Mouse (Mus musculus) inflammation-experienced regulatory T-cells, adult 16 weeks (primary cell): Measurements from ENCODE around the gene Gapdh. TPM values are rescaled to one million over a fixed set of nuclear protein-coding genes. Genes with fewer than 3 reads are reported as not detected.

ENCODE experiments used
- polyA plus RNA-seq: library from polyadenylated mRNA; unstranded; fragments of 100-300 nt; shearing (Covaris generic); gene quantifications from one replicate; pipeline ENCODE4 v1.2.1, GENCODE M21; 2017

The Gapdh gene
- 293 TPM for polyA plus RNA-seq

DNA sequence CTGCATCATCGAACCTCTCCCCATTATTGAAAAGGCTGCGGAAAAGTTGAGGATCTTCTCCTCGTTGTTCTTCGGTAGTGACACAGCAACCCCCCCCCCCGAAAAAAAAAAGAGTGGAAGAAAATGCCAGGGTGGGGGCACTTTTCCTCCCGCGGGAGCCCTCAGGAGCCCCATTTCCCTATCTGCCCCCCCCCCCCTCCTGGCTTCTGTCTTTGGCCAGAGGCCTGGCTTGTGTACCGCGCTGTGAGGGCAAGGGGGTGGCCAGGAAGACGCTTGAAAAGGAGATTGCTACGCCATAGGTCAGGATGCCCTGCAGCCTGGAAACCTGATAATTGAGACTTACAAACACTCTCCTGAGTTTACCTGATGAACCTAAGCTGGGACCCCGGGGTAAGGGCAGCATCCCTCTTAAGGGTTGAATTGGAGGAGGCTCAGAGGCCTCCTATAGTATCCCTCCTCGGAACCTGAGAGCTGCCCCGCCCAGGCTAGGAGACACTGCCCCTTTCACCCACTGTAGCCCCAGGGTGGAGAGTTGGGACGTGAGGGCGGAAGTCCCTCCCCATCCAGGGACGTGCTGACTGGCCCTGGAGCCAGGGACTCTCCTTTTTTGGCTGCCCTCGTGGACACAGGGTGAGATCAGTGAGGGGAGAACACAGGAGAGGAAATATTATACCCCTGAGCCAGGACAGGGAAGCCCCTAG is at the start of gene Gapdh:
TSS of gene Gapdh (minus strand) at position 417 of the 701 bp plus-strand sequence.

DNA sequence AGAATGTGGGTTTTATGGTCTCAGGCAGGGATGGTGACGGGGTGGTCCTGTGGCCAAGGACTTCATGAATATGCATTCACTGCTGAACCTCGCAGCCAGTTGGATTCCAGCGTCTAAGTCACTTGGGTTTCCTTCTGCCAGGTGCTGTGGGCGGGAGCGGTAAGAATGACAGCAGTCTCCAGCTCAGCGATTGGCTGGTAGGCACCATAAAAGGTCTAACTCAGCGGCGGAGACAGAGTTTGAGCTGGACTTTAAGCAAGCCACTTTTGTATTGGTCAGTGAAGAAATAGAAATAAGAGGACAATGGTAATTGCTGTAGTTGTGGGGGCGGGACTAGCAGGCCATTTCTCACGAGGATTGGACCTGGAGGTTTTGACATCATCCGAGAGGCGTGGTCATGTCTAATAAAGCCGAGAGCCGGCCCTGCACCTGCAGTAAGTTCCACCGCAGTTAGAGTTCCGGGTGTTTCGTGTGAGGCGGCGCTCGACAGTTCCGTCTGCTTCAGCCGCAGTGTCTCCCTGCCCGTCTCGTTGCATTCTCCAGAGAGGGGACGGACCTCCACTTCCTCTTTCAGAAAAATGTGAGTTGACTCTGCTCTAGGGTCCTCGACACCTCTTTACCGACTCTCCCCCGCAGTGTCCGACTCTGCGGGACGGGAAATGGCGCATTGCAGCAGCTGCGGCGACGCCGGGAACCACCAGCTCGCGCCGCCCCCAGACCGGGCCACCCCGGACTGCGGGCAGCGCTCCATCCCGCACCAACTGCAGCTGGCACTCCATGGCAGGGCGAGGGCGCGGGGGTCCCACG is 49.1 kb upstream of the Gapdh start, which contains the start of gene Vamp1:
TSS of gene Vamp1 (plus strand) at position 404 of the 807 bp plus-strand sequence.

DNA sequence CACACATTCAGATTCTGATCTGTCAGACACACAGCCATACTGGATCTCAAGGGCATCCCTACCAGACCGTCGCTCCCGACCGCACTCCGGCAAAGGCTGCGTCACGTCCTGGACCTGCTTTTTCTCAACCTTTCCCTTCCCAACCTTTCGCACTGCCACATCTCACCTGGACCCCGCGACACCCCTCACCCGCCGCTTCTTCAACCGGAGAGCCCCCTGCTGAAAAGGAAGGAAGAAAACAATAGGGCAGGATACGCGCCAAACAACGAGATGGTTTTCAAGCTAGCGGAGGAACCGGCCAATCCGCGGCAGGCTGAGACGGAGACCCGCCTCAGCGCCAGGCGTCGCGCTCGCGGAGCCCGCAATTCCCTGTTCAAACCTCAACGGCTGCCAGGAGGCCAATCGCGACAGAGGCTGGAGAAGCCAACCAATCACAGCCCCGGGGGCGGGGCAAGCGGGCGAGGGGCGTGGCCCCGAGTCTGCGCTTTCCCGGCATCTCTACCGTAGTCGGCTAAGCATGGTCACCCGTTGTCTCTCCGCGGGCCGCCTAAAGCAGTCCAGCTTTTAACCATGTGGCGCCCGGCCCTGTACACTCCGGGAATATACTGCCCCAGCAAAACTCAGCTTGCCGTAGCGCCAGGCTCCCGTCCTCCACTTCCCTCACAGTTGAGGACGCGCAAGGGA is 25.2 kb upstream of the Gapdh start, which contains the start of the genes Ncapd2 and Mrpl51:
TSS of gene Ncapd2 (minus strand) at position 370 of the 684 bp plus-strand sequence.
TSS of gene Mrpl51 (plus strand) at position 470 of the 684 bp plus-strand sequence.

DNA sequence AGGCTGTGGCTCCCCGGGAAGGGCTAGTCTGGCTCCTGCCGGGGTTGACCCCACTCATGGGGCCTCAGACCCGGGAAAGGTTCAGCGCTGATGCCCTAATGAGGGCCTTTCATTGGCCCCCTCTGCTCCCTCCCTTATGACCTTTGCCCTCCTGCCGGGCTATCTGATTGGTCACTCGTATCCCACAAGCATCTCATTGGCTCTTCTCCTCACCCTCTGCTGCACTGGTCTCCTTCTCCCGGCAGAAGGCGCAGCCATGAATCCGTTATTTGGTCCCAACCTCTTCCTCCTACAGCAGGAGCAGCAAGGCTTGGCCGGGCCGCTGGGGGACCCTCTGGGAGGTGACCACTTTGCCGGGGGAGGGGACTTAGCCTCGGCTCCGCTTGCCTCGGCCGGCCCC is 21.3 kb downstream of the Gapdh start, which contains the start of gene Iffo1:
TSS of gene Iffo1 (plus strand) at position 241 of the 400 bp plus-strand sequence.

DNA sequence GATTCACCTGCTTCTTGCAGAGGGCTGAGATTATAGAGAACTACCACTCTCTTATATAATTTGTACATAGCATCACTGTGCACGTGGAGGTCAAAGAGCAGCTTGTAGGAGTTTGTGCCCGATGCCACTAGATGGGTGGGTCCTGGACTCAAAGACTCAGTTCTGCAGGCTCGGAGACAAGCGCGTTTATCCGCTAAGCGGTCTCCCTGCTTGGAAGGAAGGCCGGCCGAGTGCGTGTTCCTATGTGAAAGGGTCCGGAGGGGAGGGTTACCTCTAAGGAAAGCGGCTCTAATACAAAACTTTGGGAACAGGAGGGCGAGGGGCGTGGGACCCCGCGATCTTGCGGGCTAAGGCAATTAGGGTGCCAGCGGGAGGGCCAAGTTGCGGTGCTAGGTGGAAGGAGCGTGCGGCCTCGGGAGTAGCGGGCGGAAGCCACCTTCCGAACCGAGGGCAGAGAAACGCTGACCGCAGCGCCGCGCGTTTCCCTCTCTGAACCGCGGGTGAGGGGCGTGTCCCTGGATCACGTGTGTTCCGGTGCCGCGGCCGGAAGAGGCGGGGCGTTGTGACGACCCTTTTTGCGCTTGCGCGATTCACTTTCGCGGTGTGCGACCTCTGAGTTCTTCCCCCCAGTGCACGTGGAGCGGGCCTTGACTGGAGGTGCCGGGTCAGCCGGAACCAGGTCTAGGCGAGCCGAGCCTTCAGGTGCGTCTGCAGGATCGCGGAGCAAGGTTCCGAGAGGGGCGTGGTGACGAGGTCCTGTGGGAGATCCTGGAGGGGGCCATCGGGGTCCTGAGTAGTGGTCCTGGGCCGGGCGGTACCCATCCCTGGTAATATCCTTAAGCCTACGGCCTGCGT is 34.7 kb downstream of the Gapdh start, which contains the start of gene Nop2:
TSS of gene Nop2 (plus strand) at position 608 of the 855 bp plus-strand sequence.

Other genes with a start within 250 kb of the Gapdh start
- 11.1 TPM for gene Ptms, start 246.4 kb downstream of the Gapdh start, polyA plus RNA-seq
- 189 TPM for gene Mlf2, start 235.1 kb downstream of the Gapdh start, polyA plus RNA-seq
- gene Cops7a, start 200.9 kb downstream of the Gapdh start, polyA plus RNA-seq: 105 TPM
- gene Pianp, start 169.8 kb downstream of the Gapdh start, polyA plus RNA-seq: not detected
- gene Zfp384, start 157.3 kb downstream of the Gapdh start, polyA plus RNA-seq: 25.6 TPM
- gene Ing4, start 126.7 kb downstream of the Gapdh start, polyA plus RNA-seq: 85.5 TPM
- 26.6 TPM for gene Acrbp, start 116.8 kb downstream of the Gapdh start, polyA plus RNA-seq
- 22.2 TPM for gene Lpar5, start 98.5 kb downstream of the Gapdh start, polyA plus RNA-seq
- gene Chd4, start 70.5 kb downstream of the Gapdh start, polyA plus RNA-seq: 73.6 TPM
- 72.9 TPM for gene Nop2, start 34.6 kb downstream of the Gapdh start, polyA plus RNA-seq
- 16.7 TPM for gene Iffo1, start 21.2 kb downstream of the Gapdh start, polyA plus RNA-seq
- 34.1 TPM for gene Ncapd2, start 25.2 kb upstream of the Gapdh start, polyA plus RNA-seq
- 110 TPM for gene Mrpl51, start 25.3 kb upstream of the Gapdh start, polyA plus RNA-seq
- 71.4 TPM for gene Vamp1, start 49.1 kb upstream of the Gapdh start, polyA plus RNA-seq
- gene Tapbpl, start 65.4 kb upstream of the Gapdh start, polyA plus RNA-seq: 157 TPM
- gene Cd27, start 70.5 kb upstream of the Gapdh start, polyA plus RNA-seq: 712 TPM
- 1.6 TPM for gene Tuba3a, start 119.6 kb upstream of the Gapdh start, polyA plus RNA-seq
- gene Ltbr, start 147.4 kb upstream of the Gapdh start, polyA plus RNA-seq: 0.63 TPM
- gene Scnn1a, start 154.2 kb upstream of the Gapdh start, polyA plus RNA-seq: not detected
- 51.4 TPM for gene Tnfrsf1a, start 182.9 kb upstream of the Gapdh start, polyA plus RNA-seq
- gene Plekhg6, start 214.3 kb upstream of the Gapdh start, polyA plus RNA-seq: 0.09 TPM